Mouse (Mus musculus): ENCODE results near the gene Coro2a. TPM values are rescaled to one million over a fixed set of nuclear protein-coding genes. Genes with fewer than 3 reads are reported as not detected.

The Coro2a gene
- polyA plus RNA-seq, 1 experiment = 0.33 TPM

DNA sequence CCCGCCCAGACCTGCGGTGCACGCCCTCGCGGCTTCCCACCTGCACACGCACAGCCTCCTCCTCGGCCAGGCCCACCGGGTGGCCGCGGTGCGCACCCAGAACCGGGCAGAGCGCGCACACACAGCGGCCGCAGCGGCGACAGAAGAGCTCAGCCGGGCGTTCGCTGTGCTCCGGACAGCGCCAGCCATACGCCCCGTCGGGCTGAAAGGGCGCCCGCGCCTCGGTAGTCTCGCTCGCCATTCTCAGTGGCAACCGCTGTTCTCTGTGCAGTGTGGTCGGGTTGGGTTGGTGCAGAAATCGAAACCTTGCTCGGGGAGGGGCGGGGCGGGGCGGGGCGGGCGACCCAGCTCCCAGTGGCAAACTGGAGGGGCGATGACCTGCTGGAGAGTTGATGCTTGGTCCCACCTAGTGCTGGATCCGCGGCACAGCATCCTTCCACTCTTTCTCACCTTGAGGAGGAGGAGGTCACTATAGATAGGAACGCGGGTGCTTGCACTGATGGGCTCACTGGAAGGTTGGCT, 66.1 kb downstream of the Coro2a start, which contains the start of gene Trim14:
TSS of gene Trim14 (minus strand) at position 302 of the 522 bp plus-strand sequence.
- H3K36me3 ChIP-seq (ENCODE audit: control insufficient read depth, insufficient read depth) = no peaks in the 10 kb centered on the region

DNA sequence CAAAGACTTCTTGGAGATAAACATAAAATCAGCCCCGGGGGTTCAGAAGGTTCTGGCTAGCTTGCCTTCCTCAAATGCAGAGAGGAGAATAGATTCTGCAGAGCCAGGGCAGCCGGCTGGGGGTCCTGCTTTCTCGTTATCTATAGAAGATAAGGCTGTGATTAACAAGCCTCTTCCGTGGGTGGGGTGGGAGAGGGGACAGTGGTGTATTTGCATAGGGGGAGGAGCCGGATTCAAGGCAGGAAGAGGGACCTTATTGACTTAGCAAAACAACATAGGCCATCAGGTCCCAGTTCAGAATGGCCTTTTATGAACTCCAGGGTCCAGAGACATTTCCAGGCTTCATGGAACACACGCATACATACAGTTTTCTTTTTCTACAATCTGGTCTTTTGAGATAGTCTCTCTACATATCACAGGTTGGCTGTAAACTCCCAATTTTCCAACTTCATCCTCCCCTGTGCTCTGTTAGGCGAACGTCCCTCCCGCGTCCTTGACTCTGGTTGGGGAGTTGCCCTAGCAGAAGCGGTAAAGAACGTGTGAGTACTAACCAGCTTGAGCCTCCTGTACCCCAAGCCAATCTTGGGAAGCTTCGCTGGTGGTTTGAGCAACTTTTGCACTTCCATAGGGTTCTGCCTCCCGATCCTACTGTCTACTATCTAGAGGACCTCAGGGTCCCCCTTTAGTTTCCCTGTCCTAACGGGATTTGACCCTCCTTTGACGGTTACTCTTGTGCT, 66.7 kb downstream of the Coro2a start:
- H3K4me3 ChIP-seq (ENCODE audit: insufficient read depth, poor library complexity, severe bottlenecking) = no peak overlapping the region
- TF ChIP-seq CTCF (IDR thresholded peaks at IDR 0.05; ENCODE audit: control insufficient read depth, insufficient read depth, insufficient read length) (no peak), MAX (IDR thresholded peaks at IDR 0.05) (no peak), FOSL1 (IDR thresholded peaks at IDR 0.05; ENCODE audit: insufficient read depth, low read length, poor library complexity, severe bottlenecking) (no peak), MYOD1 (IDR thresholded peaks at IDR 0.05; ENCODE audit: control insufficient read depth, insufficient read length, low read depth) (no peak), MYOG (IDR thresholded peaks at IDR 0.05; ENCODE audit: control insufficient read depth, extremely low read depth, insufficient read length) (no peak), USF1 (IDR thresholded peaks at IDR 0.05; ENCODE audit: low read depth) (no peak), CEBPB (IDR thresholded peaks at IDR 0.05; ENCODE audit: low read depth) (no peak)

More for the DNA sequence above, 66.1 kb downstream of the Coro2a start, which contains the start of gene Trim14:
- Histone ChIP-seq H3K79me2 (ENCODE audit: control insufficient read depth, insufficient read depth) (no peaks in the 10 kb centered on the region), H3K27me3 (ENCODE audit: control insufficient read depth, insufficient read depth, insufficient read length) (peaks cover 18% of the 10 kb centered on the region), H3K4me3 (ENCODE audit: insufficient read depth, poor library complexity, severe bottlenecking) (no peak within 1 kb of the TSS), H3K79me3 (ENCODE audit: low read depth) (no peaks in the 10 kb centered on the region), H3ac (ENCODE audit: control insufficient read depth, insufficient read length, low read depth) (peak within 1 kb of the TSS; percentile 5)
- TF ChIP-seq FOSL1 (IDR thresholded peaks at IDR 0.05; ENCODE audit: insufficient read depth, low read length, poor library complexity, severe bottlenecking) (no peak), USF1 (IDR thresholded peaks at IDR 0.05; ENCODE audit: low read depth) (no peak), MAX (IDR thresholded peaks at IDR 0.05) (no peak), CEBPB (IDR thresholded peaks at IDR 0.05; ENCODE audit: low read depth) (no peak), MYOG (IDR thresholded peaks at IDR 0.05; ENCODE audit: control insufficient read depth, extremely low read depth, insufficient read length) (no peak)

DNA sequence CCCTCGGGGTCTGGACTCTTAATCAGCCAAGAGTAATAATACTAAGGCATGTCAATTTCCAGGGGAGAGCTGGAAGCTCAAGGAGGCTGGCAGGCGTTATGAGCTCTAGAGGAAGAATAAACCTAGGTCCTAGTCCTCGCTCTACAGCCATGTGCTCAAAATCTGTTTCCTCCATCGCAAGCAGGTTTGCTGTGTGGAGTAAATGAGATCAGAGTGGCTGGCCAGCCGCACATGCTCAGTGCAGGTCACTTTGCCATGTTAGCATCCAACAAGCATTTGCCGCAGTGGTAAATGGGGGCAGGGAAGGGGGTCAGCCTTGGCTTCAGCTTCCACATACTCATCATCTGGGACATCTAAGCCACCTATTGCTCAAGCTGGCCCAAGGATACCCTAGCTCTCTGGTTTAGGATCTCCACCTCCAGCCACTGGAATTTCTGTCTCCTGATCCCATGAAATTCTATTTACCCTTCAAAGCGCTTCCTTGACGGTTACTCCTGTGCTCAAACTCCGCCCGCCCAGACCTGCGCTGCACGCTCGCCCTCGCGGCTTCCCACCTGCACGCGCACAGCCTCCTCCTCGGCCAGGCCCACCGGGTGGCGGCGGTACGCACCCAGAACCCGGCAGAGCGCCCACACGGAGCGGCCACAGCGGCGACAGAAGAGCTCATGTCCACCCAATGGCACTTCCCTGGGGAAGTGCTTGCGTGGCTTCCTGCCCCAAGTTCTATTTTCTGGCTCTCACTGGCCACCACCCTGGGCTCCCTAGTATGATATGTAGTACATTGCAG, 67.9 kb downstream of the Coro2a start:
- Histone ChIP-seq H3K79me2 (ENCODE audit: control insufficient read depth, insufficient read depth) (no peaks in the 10 kb centered on the region), H3K79me3 (ENCODE audit: low read depth) (no peaks in the 10 kb centered on the region), H3K27me3 (ENCODE audit: control insufficient read depth, insufficient read depth, insufficient read length) (peaks cover 18% of the 10 kb centered on the region), H3ac (ENCODE audit: control insufficient read depth, insufficient read length, low read depth) (no peak overlapping the region), H3K36me3 (ENCODE audit: control insufficient read depth, insufficient read depth) (no peaks in the 10 kb centered on the region), H3K4me3 (ENCODE audit: insufficient read depth, poor library complexity, severe bottlenecking) (no peak overlapping the region)
- TF ChIP-seq CTCF (IDR thresholded peaks at IDR 0.05; ENCODE audit: control insufficient read depth, insufficient read depth, insufficient read length) (no peak), MYOD1 (IDR thresholded peaks at IDR 0.05; ENCODE audit: control insufficient read depth, insufficient read length, low read depth) (no peak), FOSL1 (IDR thresholded peaks at IDR 0.05; ENCODE audit: insufficient read depth, low read length, poor library complexity, severe bottlenecking) (no peak), MAX (IDR thresholded peaks at IDR 0.05) (no peak), USF1 (IDR thresholded peaks at IDR 0.05; ENCODE audit: low read depth) (no peak), CEBPB (IDR thresholded peaks at IDR 0.05; ENCODE audit: low read depth) (no peak), MYOG (IDR thresholded peaks at IDR 0.05; ENCODE audit: control insufficient read depth, extremely low read depth, insufficient read length) (no peak)

More for the DNA sequence above, 66.7 kb downstream of the Coro2a start:
- no peaks in the 10 kb centered on the region for H3K79me2 ChIP-seq (ENCODE audit: control insufficient read depth, insufficient read depth)
- no peaks in the 10 kb centered on the region for H3K79me3 ChIP-seq (ENCODE audit: low read depth)
- no peaks in the 10 kb centered on the region for H3K36me3 ChIP-seq (ENCODE audit: control insufficient read depth, insufficient read depth)
- H3K27me3 ChIP-seq (ENCODE audit: control insufficient read depth, insufficient read depth, insufficient read length) = peaks cover 18% of the 10 kb centered on the region
- no peak overlapping the region for H3ac ChIP-seq (ENCODE audit: control insufficient read depth, insufficient read length, low read depth)

DNA sequence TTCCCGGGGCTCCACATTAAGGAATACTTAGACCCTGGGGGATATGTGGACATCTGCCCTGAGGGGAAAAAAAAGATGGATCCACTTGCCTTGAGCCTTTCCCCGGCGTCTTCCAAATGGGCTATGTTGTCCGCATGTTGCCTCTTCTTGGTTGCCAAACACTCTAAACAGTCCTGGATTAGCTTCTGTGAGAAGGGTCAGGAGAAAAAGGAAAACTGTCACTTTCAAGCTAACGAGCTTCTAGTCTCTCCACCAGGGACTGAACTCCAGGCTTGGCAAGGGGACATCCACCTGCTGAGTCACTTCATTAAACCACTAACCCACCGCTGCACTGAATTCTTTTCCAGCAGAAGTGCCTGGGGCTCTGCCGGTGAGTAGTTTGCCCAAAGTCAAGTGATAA, 69.1 kb downstream of the Coro2a start:
- Histone ChIP-seq H3K79me2 (ENCODE audit: control insufficient read depth, insufficient read depth) (no peaks in the 10 kb centered on the region), H3K27me3 (ENCODE audit: control insufficient read depth, insufficient read depth, insufficient read length) (peaks cover 11% of the 10 kb centered on the region), H3K4me3 (ENCODE audit: insufficient read depth, poor library complexity, severe bottlenecking) (no peak overlapping the region), H3K36me3 (ENCODE audit: control insufficient read depth, insufficient read depth) (no peaks in the 10 kb centered on the region), H3ac (ENCODE audit: control insufficient read depth, insufficient read length, low read depth) (no peak overlapping the region), H3K79me3 (ENCODE audit: low read depth) (no peaks in the 10 kb centered on the region)
- TF ChIP-seq USF1 (IDR thresholded peaks at IDR 0.05; ENCODE audit: low read depth) = no peak
- TF ChIP-seq CTCF (IDR thresholded peaks at IDR 0.05; ENCODE audit: control insufficient read depth, insufficient read depth, insufficient read length) = no peak
- no peak for TF ChIP-seq MYOD1 (IDR thresholded peaks at IDR 0.05; ENCODE audit: control insufficient read depth, insufficient read length, low read depth)
- TF ChIP-seq FOSL1 (IDR thresholded peaks at IDR 0.05; ENCODE audit: insufficient read depth, low read length, poor library complexity, severe bottlenecking) = no peak
- TF ChIP-seq CEBPB (IDR thresholded peaks at IDR 0.05; ENCODE audit: low read depth) = no peak
- no peak for TF ChIP-seq MYOG (IDR thresholded peaks at IDR 0.05; ENCODE audit: control insufficient read depth, extremely low read depth, insufficient read length)
- no peak for TF ChIP-seq MAX (IDR thresholded peaks at IDR 0.05)

DNA sequence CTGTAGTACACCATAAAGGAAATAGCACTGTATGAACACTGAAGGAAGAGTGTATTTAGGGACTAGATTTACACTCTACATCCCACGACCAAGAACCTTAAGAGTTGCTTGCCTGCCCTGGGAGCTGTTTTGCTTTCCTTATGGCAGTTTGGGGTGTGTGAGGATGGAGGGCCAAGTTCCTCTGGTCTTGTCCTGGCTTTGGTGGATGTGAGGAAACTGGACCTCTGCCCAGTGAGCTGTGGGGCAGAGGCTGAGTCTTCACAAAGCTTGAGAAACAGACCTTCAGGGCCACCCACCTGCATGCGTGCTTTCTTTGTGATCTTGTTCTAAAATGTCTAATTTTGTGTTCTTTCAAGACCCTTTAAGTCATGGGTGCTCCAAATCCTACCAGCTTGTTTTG, 69.5 kb downstream of the Coro2a start:
- Histone ChIP-seq H3K27me3 (ENCODE audit: control insufficient read depth, insufficient read depth, insufficient read length) (peaks cover 10% of the 10 kb centered on the region), H3K36me3 (ENCODE audit: control insufficient read depth, insufficient read depth) (no peaks in the 10 kb centered on the region), H3K4me3 (ENCODE audit: insufficient read depth, poor library complexity, severe bottlenecking) (no peak overlapping the region), H3K79me3 (ENCODE audit: low read depth) (no peaks in the 10 kb centered on the region), H3ac (ENCODE audit: control insufficient read depth, insufficient read length, low read depth) (no peak overlapping the region), H3K79me2 (ENCODE audit: control insufficient read depth, insufficient read depth) (no peaks in the 10 kb centered on the region)
- TF ChIP-seq FOSL1 (IDR thresholded peaks at IDR 0.05; ENCODE audit: insufficient read depth, low read length, poor library complexity, severe bottlenecking) = no peak
- no peak for TF ChIP-seq CTCF (IDR thresholded peaks at IDR 0.05; ENCODE audit: control insufficient read depth, insufficient read depth, insufficient read length)
- no peak for TF ChIP-seq CEBPB (IDR thresholded peaks at IDR 0.05; ENCODE audit: low read depth)
- TF ChIP-seq MAX (IDR thresholded peaks at IDR 0.05) = no peak

All from C2C12 (cell line).